Mouse (Mus musculus) brain, embryonic 18.5 days (tissue): ENCODE measurements around the gene Smim24.
A peak's percentile ranks its signal among the peaks of the same experiment; 100 is the strongest.

ENCODE experiments used
- DNase-seq: peaks from one replicate; pipeline ENCODE4 v3.0.0-alpha.2; 2012; ENCODE audit warnings: low read depth, low spot score

Smim24 gene

GRCm38 (mm10) chr10:81422191-81422590 lies 29.3 kb downstream of the Smim24 start:
- DNase-seq, result no peak

GRCm38 (mm10) chr10:81422661-81423217 lies 29.9 kb downstream of the Smim24 start:
- no peak for DNase-seq

GRCm38 (mm10) chr10:81423476-81424245 lies 30.8 kb downstream of the Smim24 start:
- no peak for DNase-seq

GRCm38 (mm10) chr10:81424246-81425051 lies 31.6 kb downstream of the Smim24 start:
- no peak for DNase-seq

GRCm38 (mm10) chr10:81425236-81425850 lies 32.5 kb downstream of the Smim24 start:
- no peak for DNase-seq

GRCm38 (mm10) chr10:81426081-81426671 lies 33.3 kb downstream of the Smim24 start:
- DNase-seq, result no peak

- DNase-seq, result no peak
Measured at GRCm38 (mm10) chr10:81426897-81427296, 34.0 kb downstream of the Smim24 start.

GRCm38 (mm10) chr10:81427327-81427726 lies 34.5 kb downstream of the Smim24 start:
- DNase-seq, result no peak

GRCm38 (mm10) chr10:81427804-81428506 lies 35.1 kb downstream of the Smim24 start:
- DNase-seq, result no peak

GRCm38 (mm10) chr10:81428507-81428870 lies 35.6 kb downstream of the Smim24 start:
- no peak for DNase-seq

- DNase-seq, result no peak
Measured at GRCm38 (mm10) chr10:81429092-81429491, 36.2 kb downstream of the Smim24 start.

- no peak for DNase-seq
Measured at GRCm38 (mm10) chr10:81429605-81430061, 36.8 kb downstream of the Smim24 start.

- DNase-seq, result no peak
Measured at GRCm38 (mm10) chr10:81430141-81430830, 37.4 kb downstream of the Smim24 start.

GRCm38 (mm10) chr10:81430831-81431525 lies 38.1 kb downstream of the Smim24 start:
- no peak for DNase-seq

GRCm38 (mm10) chr10:81431526-81432168 lies 38.8 kb downstream of the Smim24 start:
- DNase-seq, result no peak

- DNase-seq, result no peak
Measured at GRCm38 (mm10) chr10:81432169-81432867, 39.5 kb downstream of the Smim24 start.

GRCm38 (mm10) chr10:81432868-81433262 lies 40.0 kb downstream of the Smim24 start:
- DNase-seq, result peak; percentile 92

- DNase-seq, result no peak
Measured at GRCm38 (mm10) chr10:81433541-81434289, 40.9 kb downstream of the Smim24 start.
